Mouse (Mus musculus): ENCODE data around the gene Skap1.

- no peak for TF ChIP-seq CTCF (IDR thresholded peaks at IDR 0.05; ENCODE audit: low read depth)
- no peak for TF ChIP-seq EP300 (IDR thresholded peaks at IDR 0.05; ENCODE audit: low read depth)
Observed at GRCm38 (mm10) chr11:96447931-96448330, 16.5 kb upstream of the Skap1 start.

All from liver, postnatal 0 days (tissue).